Mouse (Mus musculus) heart, adult 2 months (tissue): ENCODE measurements around the gene Dlg4. TPM values are rescaled to one million over a fixed set of nuclear protein-coding genes. Genes with fewer than 3 reads are reported as not detected.

ENCODE experiments used
- DNase-seq, 2 experiments: peaks; one replicate each; pipeline ENCODE4 v3.0.0; 2021
- H3K27ac ChIP-seq: fragments of 200-600 bp; 2 replicates; pipeline ENCODE4 v1.8.1; 2022
- H3K27me3 ChIP-seq: fragments of 200-500 bp; 2 replicates; pipeline ENCODE4 v1.6.1; 2012; ENCODE audit warnings: mild to moderate bottlenecking, low read length, inconsistent platforms, mixed read lengths; ENCODE audit not compliant: control insufficient read depth, insufficient read depth
- H3K36me3 ChIP-seq: fragments of 200-500 bp; 2 replicates; pipeline ENCODE4 v1.6.1; 2012; ENCODE audit warnings: low read length, inconsistent platforms; ENCODE audit not compliant: control insufficient read depth, insufficient read depth
- H3K4me1 ChIP-seq: fragments of 200-500 bp; 2 replicates; pipeline ENCODE4 v1.6.1; 2011; ENCODE audit warnings: low read length; ENCODE audit not compliant: control insufficient read depth, insufficient read depth
- H3K4me3 ChIP-seq: fragments of 200-600 bp; 2 replicates; pipeline ENCODE4 v1.8.1; 2022
- H3K79me2 ChIP-seq: fragments of 200-500 bp; replicated peaks from 2 replicates; pipeline ENCODE4 v1.6.1; 2012; ENCODE audit warnings: mild to moderate bottlenecking, inconsistent platforms, low read length, moderate library complexity, mixed read lengths; ENCODE audit not compliant: control insufficient read depth, insufficient read depth
- H3K9ac ChIP-seq: fragments of 200-500 bp; 2 replicates; pipeline ENCODE4 v1.6.1; 2012; ENCODE audit warnings: low read depth, mild to moderate bottlenecking, control low read depth, inconsistent platforms, low read length, mixed read lengths
- CTCF ChIP-seq: fragments of 200-600 bp; IDR thresholded peaks from 2 replicates; pipeline ENCODE4 v1.8.1; 2022; ENCODE audit warnings: antibody characterized with exemption, mild to moderate bottlenecking, moderate library complexity
- EP300 ChIP-seq: fragments of 200-500 bp; IDR thresholded peaks from 2 replicates; pipeline ENCODE4 v1.6.1; 2011; ENCODE audit warnings: low read depth, low read length, control low read depth; ENCODE audit not compliant: insufficient read depth
- POLR2A ChIP-seq: fragments of 200-500 bp; IDR thresholded peaks from 2 replicates; pipeline ENCODE4 v1.6.1; 2011; ENCODE audit warnings: mild to moderate bottlenecking, low read depth, low read length, control low read depth; ENCODE audit not compliant: insufficient read depth
- WGBS: fragments of 180-500 bp; shearing (Covaris S2); methylation state at CpG from one replicate; pipeline ENCODE4 v1.1.7; 2018; 5-methylcytosine and 5-hydroxymethylcytosine counted together
- intact Hi-C: fragments of 180-260 bp; cut with DNase I; formaldehyde crosslinking; loops from one replicate; pipeline ENCODE4 v1.15.1; 2025
- microRNA-seq, 2 experiments: library from miRNA; unstranded; fragments of <30 nt; microRNA quantifications; one replicate each; pipeline ENCODE4 v1.2.0; 2021
- polyA plus RNA-seq: library from polyadenylated mRNA; depleted of rRNA; stranded (reverse); fragments of >200 nt; gene quantifications from 2 replicates; pipeline ENCODE4 v1.2.3, GENCODE M21; 2012; rRNA removed
- total RNA-seq, 2 experiments: library from RNA; stranded (reverse); gene quantifications; 2 replicates each; pipeline ENCODE4 v1.2.3; 2021

Dlg4 gene
- total and polyA plus RNA-seq, 3 experiments, result 5.2 to 6.9 (median 5.7) TPM

DNA sequence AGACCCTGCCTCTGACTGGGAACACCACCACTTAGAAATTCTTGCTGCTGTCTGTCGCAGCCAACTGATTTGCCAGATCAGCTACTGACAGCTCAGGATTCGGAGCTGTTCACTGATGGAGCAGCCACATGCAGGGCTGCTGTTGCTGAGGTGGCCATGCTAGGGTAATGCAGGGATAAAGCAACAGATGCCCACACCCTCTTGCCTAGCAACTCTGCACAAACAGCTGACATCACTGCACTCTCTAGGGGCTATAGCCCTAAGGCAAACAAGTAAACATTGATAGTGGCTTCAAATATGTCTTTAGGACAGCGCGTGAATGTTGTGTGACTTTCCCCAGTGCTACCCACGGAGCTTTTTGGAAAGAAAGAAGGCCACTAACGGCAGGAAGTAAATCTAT lies 62.4 kb downstream of the Dlg4 start:
- H3K79me2 ChIP-seq, result no peaks in the 10 kb centered on the region
- H3K27me3 ChIP-seq, result no peaks in the 10 kb centered on the region
- H3K4me3 ChIP-seq, result no peak overlapping the region
- DNase-seq, result no peak
- WGBS, result 58% methylated on average over 6 of the region's 6 CpGs
- TF ChIP-seq EP300 (no peak), POLR2A (no peak), CTCF (no peak)
- H3K9ac ChIP-seq, result no peak overlapping the region
- no peak overlapping the region for H3K27ac ChIP-seq
- H3K36me3 ChIP-seq, result no peaks in the 10 kb centered on the region
- H3K4me1 ChIP-seq, result peaks cover 1% of the 10 kb centered on the region
- intact Hi-C loops, result no loop called here

- Histone ChIP-seq H3K27me3 (no peaks in the 10 kb centered on the region), H3K9ac (no peak overlapping the region), H3K27ac (no peak overlapping the region), H3K36me3 (no peaks in the 10 kb centered on the region), H3K4me3 (no peak overlapping the region), H3K4me1 (no peaks in the 10 kb centered on the region; the same call in 1 of the 2 replicates), H3K79me2 (no peaks in the 10 kb centered on the region)
- intact Hi-C loops, result no loop called here
- 42% methylated on average over 7 of the region's 7 CpGs for WGBS
- DNase-seq, result peak in 1 of 2 experiments; percentile 50
- TF ChIP-seq EP300 (no peak), CTCF (no peak), POLR2A (no peak)
Measured at GRCm38 (mm10) chr11:70079928-70080327, 63.2 kb downstream of the Dlg4 start.

- no peak overlapping the region for H3K4me3 ChIP-seq
- no peaks in the 10 kb centered on the region for H3K27me3 ChIP-seq
- WGBS, result 79% methylated on average over 15 of the region's 15 CpGs
- H3K9ac ChIP-seq, result no peak overlapping the region
- intact Hi-C loops, result no loop called here
- no peak for DNase-seq
- H3K4me1 ChIP-seq, result no peaks in the 10 kb centered on the region; the same call in 1 of the 2 replicates
- TF ChIP-seq EP300, result no peak
- TF ChIP-seq CTCF, result no peak
- no peak for TF ChIP-seq POLR2A
- H3K79me2 ChIP-seq, result no peaks in the 10 kb centered on the region
- no peak overlapping the region for H3K27ac ChIP-seq
- no peaks in the 10 kb centered on the region for H3K36me3 ChIP-seq
Measured at GRCm38 (mm10) chr11:70080803-70081590, 64.3 kb downstream of the Dlg4 start.

GRCm38 (mm10) chr11:70084563-70084962 lies 67.8 kb downstream of the Dlg4 start:
- Histone ChIP-seq H3K27ac (no peak overlapping the region), H3K4me3 (no peak overlapping the region), H3K27me3 (no peaks in the 10 kb centered on the region), H3K36me3 (no peaks in the 10 kb centered on the region), H3K4me1 (no peaks in the 10 kb centered on the region; the same call in 1 of the 2 replicates), H3K79me2 (no peaks in the 10 kb centered on the region), H3K9ac (no peak overlapping the region)
- intact Hi-C loops, result no loop called here
- peak in 1 of 2 experiments; percentile 52 for DNase-seq
- TF ChIP-seq EP300 (0 out of 2 replicates have a peak, but pooled peaks have one; percentile 19), POLR2A (no peak), CTCF (no peak)
- WGBS, result 68% methylated on average over 8 of the region's 8 CpGs

DNA sequence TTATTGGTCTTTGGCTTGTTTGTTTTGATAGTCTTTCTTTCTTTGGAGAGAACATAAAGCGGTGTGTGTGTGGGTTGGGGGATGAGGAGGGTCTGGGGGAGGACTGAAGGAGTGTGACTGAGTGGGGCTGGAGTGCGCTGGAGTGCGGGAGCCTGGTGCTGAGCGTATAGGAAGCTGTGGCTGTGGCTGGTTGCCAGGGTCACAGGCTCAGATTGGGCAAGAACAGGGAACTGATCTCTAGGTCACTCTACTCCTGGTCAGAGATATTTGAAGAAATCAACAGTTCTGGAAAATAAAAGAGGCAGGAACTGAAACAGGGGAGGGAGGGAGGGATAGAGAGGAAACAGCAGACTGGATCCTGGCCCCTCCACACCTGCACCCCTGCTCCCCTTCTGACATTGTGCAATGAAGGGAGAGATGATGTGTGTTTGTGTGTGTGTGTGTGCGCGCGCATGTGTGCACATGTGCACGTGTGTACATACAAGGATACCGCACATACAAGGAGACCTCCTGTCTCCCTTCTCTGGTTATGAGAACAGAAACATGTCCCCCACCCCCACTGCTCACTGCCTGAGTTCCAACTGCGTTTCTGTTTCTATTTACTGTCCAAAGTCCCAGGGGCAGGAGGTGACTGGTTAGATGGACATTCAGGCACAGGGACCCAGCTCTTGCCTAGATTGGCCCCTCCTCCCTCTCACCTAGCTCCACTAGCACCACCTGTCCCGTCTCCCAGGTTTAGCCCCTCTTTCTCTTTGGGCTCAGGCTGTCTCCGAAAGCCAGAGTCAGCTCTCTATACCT lies 75.4 kb downstream of the Dlg4 start, which contains the start of gene Asgr2:
Asgr2 (plus strand) TSS at position 659 of the 798 bp plus-strand sequence.
- no peaks in the 10 kb centered on the region for H3K36me3 ChIP-seq
- peak in 1 of 2 experiments; percentile 67 for DNase-seq
- H3K79me2 ChIP-seq, result no peaks in the 10 kb centered on the region
- peaks cover 2% of the 10 kb centered on the region; the same call in 1 of the 2 replicates for H3K4me1 ChIP-seq
- intact Hi-C loops, result no loop called here
- no peak within 1 kb of the TSS for H3K9ac ChIP-seq
- no peak within 1 kb of the TSS for H3K4me3 ChIP-seq
- H3K27ac ChIP-seq, result no peak within 1 kb of the TSS
- H3K27me3 ChIP-seq, result no peaks in the 10 kb centered on the region
- no peak for TF ChIP-seq CTCF
- no peak for TF ChIP-seq POLR2A
- no peak for TF ChIP-seq EP300
- 63% methylated on average over 12 of the region's 12 CpGs for WGBS

Small RNA genes within 50 kb of the gene (microRNA-seq; reads per million reads assigned to microRNA genes)
- 0 to 0.39 reads per million in 2 experiments for gene Gm44349
- gene Mir324, result 1,213 to 1,322 reads per million in 2 experiments

Other genes with a start within 250 kb of the Dlg4 start
Only the 30 nearest of the 37 such genes appear.
- under 1 TPM; 0.25 to 0.29 TPM for gene Tmem102, start 211.3 kb upstream of the Dlg4 start, total RNA-seq
- 0.44 and 0.47 TPM in 2 replicates for gene Tmem102, start 211.3 kb upstream of the Dlg4 start, polyA plus RNA-seq
- gene Gm39566, start 201.6 kb upstream of the Dlg4 start, total RNA-seq, result not detected
- gene Gm39566, start 201.6 kb upstream of the Dlg4 start, polyA plus RNA-seq, result 0.02 and 0.09 TPM in 2 replicates
- gene Spem2, start 198.5 kb upstream of the Dlg4 start, total RNA-seq, result not detected
- 0.15 and 0.20 TPM in 2 replicates for gene Spem2, start 198.5 kb upstream of the Dlg4 start, polyA plus RNA-seq
- gene Spem1, start 194.8 kb upstream of the Dlg4 start, total RNA-seq, result not detected
- gene Spem1, start 194.8 kb upstream of the Dlg4 start, polyA plus RNA-seq, result 0.23 and 0.32 TPM in 2 replicates
- gene Nlgn2, start 179.2 kb upstream of the Dlg4 start, total RNA-seq, result 1 to 10 TPM; 3.4 to 5.0 TPM
- gene Nlgn2, start 179.2 kb upstream of the Dlg4 start, polyA plus RNA-seq, result 6.0 and 6.7 TPM in 2 replicates
- gene Tmem256, start 178.4 kb upstream of the Dlg4 start, total RNA-seq, result 100 to 1,000 TPM; 214 to 254 TPM
- gene Tmem256, start 178.4 kb upstream of the Dlg4 start, polyA plus RNA-seq, result 308 and 350 TPM in 2 replicates
- 10 to 100 TPM; 21.2 to 22.4 TPM for gene Plscr3, start 170.6 kb upstream of the Dlg4 start, total RNA-seq
- 45.3 and 48.3 TPM in 2 replicates for gene Plscr3, start 170.6 kb upstream of the Dlg4 start, polyA plus RNA-seq
- not detected for gene Tnk1, start 158.2 kb upstream of the Dlg4 start, total RNA-seq
- 0.20 and 0.68 TPM in 2 replicates for gene Tnk1, start 158.2 kb upstream of the Dlg4 start, polyA plus RNA-seq
- gene Tmem95, start 138.9 kb upstream of the Dlg4 start, total RNA-seq, result not detected
- gene Tmem95, start 138.9 kb upstream of the Dlg4 start, polyA plus RNA-seq, result not detected in 2 replicates
- gene Kctd11, start 135.5 kb upstream of the Dlg4 start, total RNA-seq, result 1 to 10 TPM; 2.3 to 2.6 TPM
- gene Kctd11, start 135.5 kb upstream of the Dlg4 start, polyA plus RNA-seq, result 2.9 TPM in 2 replicates
- gene Acap1, start 121.4 kb upstream of the Dlg4 start, total RNA-seq, result 1 to 10 TPM in 1 of 2 experiments, under 1 TPM in 1; 0.65 to 1.1 TPM
- 1.7 and 3.3 TPM in 2 replicates for gene Acap1, start 121.4 kb upstream of the Dlg4 start, polyA plus RNA-seq
- gene 2810408A11Rik, start 116.0 kb upstream of the Dlg4 start, total RNA-seq, result under 1 TPM; 0.23 to 0.34 TPM
- 0.15 and 0.41 TPM in 2 replicates for gene 2810408A11Rik, start 116.0 kb upstream of the Dlg4 start, polyA plus RNA-seq
- gene Neurl4, start 115.9 kb upstream of the Dlg4 start, total RNA-seq, result 10 to 100 TPM; 42.6 to 47.1 TPM
- gene Neurl4, start 115.9 kb upstream of the Dlg4 start, polyA plus RNA-seq, result 31.5 and 54.1 TPM in 2 replicates
- 10 to 100 TPM; 27.2 to 28.4 TPM for gene Gps2, start 103.1 kb upstream of the Dlg4 start, total RNA-seq
- 53.9 and 63.9 TPM in 2 replicates for gene Gps2, start 103.1 kb upstream of the Dlg4 start, polyA plus RNA-seq
- 100 to 1,000 TPM; 397 to 444 TPM for gene Eif5a, start 95.0 kb upstream of the Dlg4 start, total RNA-seq
- 360 and 540 TPM in 2 replicates for gene Eif5a, start 95.0 kb upstream of the Dlg4 start, polyA plus RNA-seq
- 10 to 100 TPM; 16.7 to 22.6 TPM for gene Ybx2, start 81.1 kb upstream of the Dlg4 start, total RNA-seq
- 64.2 and 66.2 TPM in 2 replicates for gene Ybx2, start 81.1 kb upstream of the Dlg4 start, polyA plus RNA-seq
- 100 to 1,000 TPM; 363 to 456 TPM for gene Slc2a4, start 68.8 kb upstream of the Dlg4 start, total RNA-seq
- 516 and 737 TPM in 2 replicates for gene Slc2a4, start 68.8 kb upstream of the Dlg4 start, polyA plus RNA-seq
- gene Cldn7, start 52.2 kb upstream of the Dlg4 start, total RNA-seq, result not detected
- gene Cldn7, start 52.2 kb upstream of the Dlg4 start, polyA plus RNA-seq, result 0.50 and 3.5 TPM in 2 replicates
- gene Ctdnep1, start 35.8 kb upstream of the Dlg4 start, total RNA-seq, result 100 to 1,000 TPM; 143 to 144 TPM
- 138 and 190 TPM in 2 replicates for gene Ctdnep1, start 35.8 kb upstream of the Dlg4 start, polyA plus RNA-seq
- gene Elp5, start 34.4 kb upstream of the Dlg4 start, total RNA-seq, result 10 to 100 TPM; 39.0 to 42.2 TPM
- gene Elp5, start 34.4 kb upstream of the Dlg4 start, polyA plus RNA-seq, result 61.6 and 78.5 TPM in 2 replicates
- gene Gabarap, start 25.8 kb upstream of the Dlg4 start, total RNA-seq, result 100 to 1,000 TPM; 284 to 340 TPM
- gene Gabarap, start 25.8 kb upstream of the Dlg4 start, polyA plus RNA-seq, result 469 and 750 TPM in 2 replicates
- gene Phf23, start 21.2 kb upstream of the Dlg4 start, total RNA-seq, result 10 to 100 TPM; 18.1 to 22.8 TPM
- gene Phf23, start 21.2 kb upstream of the Dlg4 start, polyA plus RNA-seq, result 11.5 and 17.6 TPM in 2 replicates
- gene Dvl2, start 16.3 kb upstream of the Dlg4 start, total RNA-seq, result 1 to 10 TPM; 4.1 to 4.9 TPM
- gene Dvl2, start 16.3 kb upstream of the Dlg4 start, polyA plus RNA-seq, result 6.1 and 7.4 TPM in 2 replicates
- gene Acadvl, start 1.5 kb upstream of the Dlg4 start, total RNA-seq, result 1,000 to 10,000 TPM; 1,139 to 1,355 TPM
- 701 and 889 TPM in 2 replicates for gene Acadvl, start 1.5 kb upstream of the Dlg4 start, polyA plus RNA-seq
- not detected for gene Asgr1, start 37.1 kb downstream of the Dlg4 start, total RNA-seq
- gene Asgr1, start 37.1 kb downstream of the Dlg4 start, polyA plus RNA-seq, result 0.50 TPM in 1 of 2 replicates, not detected in the other
- under 1 TPM in 1 of 2 experiments, not detected in 1; 0.16 TPM for gene Asgr2, start 75.7 kb downstream of the Dlg4 start, total RNA-seq
- 0.31 and 0.56 TPM in 2 replicates for gene Asgr2, start 75.7 kb downstream of the Dlg4 start, polyA plus RNA-seq
- gene Mgl2, start 113.4 kb downstream of the Dlg4 start, total RNA-seq, result 1 to 10 TPM; 5.6 to 6.7 TPM
- 7.4 and 9.7 TPM in 2 replicates for gene Mgl2, start 113.4 kb downstream of the Dlg4 start, polyA plus RNA-seq
- gene Clec10a, start 139.3 kb downstream of the Dlg4 start, total RNA-seq, result 1 to 10 TPM; 1.7 to 3.2 TPM
- gene Clec10a, start 139.3 kb downstream of the Dlg4 start, polyA plus RNA-seq, result 2.8 and 3.8 TPM in 2 replicates
- under 1 TPM; 0.34 to 0.52 TPM for gene Slc16a11, start 195.8 kb downstream of the Dlg4 start, total RNA-seq
- gene Slc16a11, start 195.8 kb downstream of the Dlg4 start, polyA plus RNA-seq, result 1.1 and 9.6 TPM in 2 replicates
- gene Slc16a13, start 204.1 kb downstream of the Dlg4 start, total RNA-seq, result 1 to 10 TPM; 2.2 to 2.8 TPM
- gene Slc16a13, start 204.1 kb downstream of the Dlg4 start, polyA plus RNA-seq, result 4.0 and 7.4 TPM in 2 replicates